Mouse (Mus musculus) spleen, postnatal 10 days (tissue): ENCODE data around the gene Olfr1504.
"Not testable (repeated sequence)": the region's sequence is repeated elsewhere in the genome, so short reads cannot be mapped to it uniquely, and the experiment has no call there.

ENCODE experiments used
- DNase-seq, 2 experiments: peaks; one replicate each; pipeline ENCODE4 v3.0.0; 2021 to 2022; ENCODE audit warnings: low spot score in 2 of 2

The Olfr1504 gene

GRCm38 (mm10) chr19:13897828-13898227 lies at the start of gene Olfr1504:
Gene Olfr1504 (minus strand): TSS chr19:13897928.
- no peak for DNase-seq

GRCm38 (mm10) chr19:13913230-13913629 lies 15.5 kb upstream of the Olfr1504 start, which contains the start of gene Olfr1505:
Gene Olfr1505 (plus strand): TSS chr19:13913530.
- DNase-seq, result no peak

GRCm38 (mm10) chr19:13861495-13861894 lies 36.2 kb downstream of the Olfr1504 start, which contains the start of gene Olfr1502:
Gene Olfr1502 (plus strand): TSS chr19:13861795.
- DNase-seq, result no peak

GRCm38 (mm10) chr19:13850592-13850991 lies 47.1 kb downstream of the Olfr1504 start, which contains the start of gene Olfr1501:
Gene Olfr1501 (minus strand): TSS chr19:13850692.
- not testable (repeated sequence) for DNase-seq
